Mouse (Mus musculus) midbrain, embryonic 13.5 days (tissue): ENCODE measurements around the gene Trub1. TPM values are rescaled to one million over a fixed set of nuclear protein-coding genes. Genes with fewer than 3 reads are reported as not detected.
A peak's percentile ranks its signal among the peaks of the same experiment; 100 is the strongest.

Experiments
- ATAC-seq: fragments of 200-750 bp; cut with Nextera tagmentation; 2 replicates; pipeline ENCODE4 v1.8.0; 2017; ENCODE audit warnings: mild to moderate bottlenecking, moderate TSS enrichment, moderate library complexity
- H3K27ac ChIP-seq: fragments of 300-500 bp; sonication (generic); 2 replicates; pipeline ENCODE4 v1.5.1; 2015; ENCODE audit warnings: inconsistent platforms, mild to moderate bottlenecking, moderate library complexity
- H3K27me3 ChIP-seq: fragments of 300-500 bp; sonication (generic); 2 replicates; pipeline ENCODE4 v1.6.1; 2015; ENCODE audit warnings: mild to moderate bottlenecking, inconsistent platforms
- H3K36me3 ChIP-seq: fragments of 300-500 bp; sonication (generic); 2 replicates; pipeline ENCODE4 v1.6.1; 2015; ENCODE audit warnings: mild to moderate bottlenecking, inconsistent platforms
- H3K4me1 ChIP-seq: fragments of 300-500 bp; sonication (generic); replicated peaks from 2 replicates; pipeline ENCODE4 v1.6.1; 2015; ENCODE audit warnings: inconsistent platforms
- H3K4me2 ChIP-seq: fragments of 300-500 bp; sonication (generic); replicated peaks from 2 replicates; pipeline ENCODE4 v1.6.1; 2015; ENCODE audit warnings: moderate library complexity, mild to moderate bottlenecking, inconsistent platforms
- H3K4me3 ChIP-seq: fragments of 300-500 bp; sonication (generic); replicated peaks from 2 replicates; pipeline ENCODE4 v1.5.1; 2015; ENCODE audit warnings: mild to moderate bottlenecking, inconsistent platforms
- H3K9ac ChIP-seq: fragments of 300-500 bp; sonication (generic); replicated peaks from 2 replicates; pipeline ENCODE4 v1.6.1; 2015; ENCODE audit warnings: mild to moderate bottlenecking, inconsistent platforms
- H3K9me3 ChIP-seq: fragments of 300-500 bp; sonication (generic); 2 replicates; pipeline ENCODE4 v1.6.1; 2016; ENCODE audit warnings: mild to moderate bottlenecking, inconsistent platforms
- WGBS: fragments of 180-500 bp; shearing (Covaris S2); methylation state at CpG from one replicate; pipeline ENCODE4 v1.1.7; 2015; 5-methylcytosine and 5-hydroxymethylcytosine counted together
- polyA plus RNA-seq: library from polyadenylated mRNA; unstranded; fragments of >200 nt; fragmentation: Nextera tagmentation; extraction: Ambion mirVana; gene quantifications from 2 replicates; pipeline ENCODE4 v1.2.1, GENCODE M21; 2015

Trub1 gene
- polyA plus RNA-seq, 1 experiment from 2014 or later: 15.1 TPM

- peaks cover 31% of the 10 kb centered on the region for H3K4me1 ChIP-seq
- H3K4me3 ChIP-seq: no peak overlapping the region
- 42% methylated on average over 5 of the region's 5 CpGs for WGBS
- peak overlapping the region; percentile 63 for H3K27ac ChIP-seq
- H3K27me3 ChIP-seq: no peaks in the 10 kb centered on the region
- H3K9me3 ChIP-seq: no peaks in the 10 kb centered on the region
- no peaks in the 10 kb centered on the region for H3K36me3 ChIP-seq
- peak; percentile 24; the same call in 1 of the 2 replicates for ATAC-seq
- H3K9ac ChIP-seq: no peak overlapping the region
- H3K4me2 ChIP-seq: no peak overlapping the region
Measured at GRCm38 (mm10) chr19:57536512-57536911, 83.8 kb downstream of the Trub1 start.

GRCm38 (mm10) chr19:57537510-57538182 lies 84.9 kb downstream of the Trub1 start:
- Histone ChIP-seq H3K9ac (no peak overlapping the region), H3K27ac (peak overlapping the region; percentile 63), H3K27me3 (no peaks in the 10 kb centered on the region), H3K36me3 (no peaks in the 10 kb centered on the region), H3K4me2 (no peak overlapping the region), H3K4me3 (no peak overlapping the region), H3K4me1 (peaks cover 31% of the 10 kb centered on the region), H3K9me3 (no peaks in the 10 kb centered on the region)
- no peak for ATAC-seq
- WGBS: 65% methylated on average over 7 of the region's 7 CpGs

- Histone ChIP-seq H3K4me3 (no peak overlapping the region), H3K27ac (no peak overlapping the region), H3K4me2 (no peak overlapping the region), H3K27me3 (no peaks in the 10 kb centered on the region), H3K36me3 (no peaks in the 10 kb centered on the region), H3K9ac (no peak overlapping the region), H3K9me3 (no peaks in the 10 kb centered on the region), H3K4me1 (peaks cover 44% of the 10 kb centered on the region)
- no peak for ATAC-seq
- 88% methylated on average over 11 of the region's 11 CpGs for WGBS
Measured at GRCm38 (mm10) chr19:57540118-57540517, 87.4 kb downstream of the Trub1 start.

Other genes with a start within 250 kb of the Trub1 start
- 31.3 and 34.4 TPM in 2 replicates for gene Ablim1, start 138.0 kb upstream of the Trub1 start, polyA plus RNA-seq
- 14.2 TPM in 2 replicates for gene Fam160b1, start 92.2 kb upstream of the Trub1 start, polyA plus RNA-seq
- gene Atrnl1, start 158.1 kb downstream of the Trub1 start, polyA plus RNA-seq: 10.0 and 10.2 TPM in 2 replicates